11 mouse cellular contexts compared by ENCODE assay signal in genomic region chr11:67596233-67596632, GRCm38 (mm10).
DNase-seq lines count a peak whose midpoint lies in the region; ATAC-seq lines count a peak whose summit lies in the region.
"Had no signal": no experiment of that assay in that cellular context is flagged by ENCODE, and none has a peak within 500 bp of the region (broad histone marks: within the 10 kb centered on the region; RNA-seq: fewer than 3 reads in every experiment).

No protein-coding gene starts in this region.

- peak; percentile 96 for DNase-seq in brain, adult 2 months (ENCODE audit: low read depth, low spot score)
- DNase-seq in cerebellum, postnatal 36 days, result peak; percentile 46 to 48
- DNase-seq in limb, embryonic 11.5 days (ENCODE audit: low spot score), result peak; percentile 34
- DNase-seq in adrenal gland, postnatal 10 days, result no peak
- DNase-seq in kidney, postnatal 14 days, result no peak
- no peak for DNase-seq in adrenal gland, adult 18-20 months (ENCODE audit: low spot score in 2 of 2)
- DNase-seq: heart, postnatal 36 days; lung, embryonic 14.5 days had no signal

- H3K4me2 ChIP-seq in hindbrain, embryonic 15.5 days, result no peak overlapping the region
- H3K4me2 ChIP-seq in limb, embryonic 11.5 days (ENCODE audit: low read depth, severe bottlenecking), result no peak overlapping the region
- H3K4me2 ChIP-seq in intestine, embryonic 16.5 days (ENCODE audit: low read depth, low read length), result no peak overlapping the region
- H3K4me2 ChIP-seq: lung, embryonic 14.5 days; stomach, embryonic 15.5 days had no signal

- H3K4me1 ChIP-seq in hindbrain, embryonic 15.5 days (replicated peaks), result peaks cover 20% of the 10 kb centered on the region
- H3K4me1 ChIP-seq in limb, embryonic 11.5 days (ENCODE audit: control insufficient read depth, insufficient read depth, low read length), result no peaks in the 10 kb centered on the region
- no peaks in the 10 kb centered on the region for H3K4me1 ChIP-seq in intestine, embryonic 16.5 days (ENCODE audit: control insufficient read depth, insufficient read depth, low read length)

- H3K36me3 ChIP-seq in hindbrain, embryonic 15.5 days, result no peaks in the 10 kb centered on the region
- no peaks in the 10 kb centered on the region for H3K36me3 ChIP-seq in limb, embryonic 11.5 days (ENCODE audit: control insufficient read depth, insufficient read depth, low read length)
- H3K36me3 ChIP-seq in intestine, embryonic 16.5 days (ENCODE audit: control insufficient read depth, insufficient read depth, low read length), result no peaks in the 10 kb centered on the region
- H3K36me3 ChIP-seq: stomach, embryonic 15.5 days had no signal

- 40% methylated on average over 6 of the region's 6 CpGs for WGBS in hindbrain, embryonic 15.5 days
- WGBS in limb, embryonic 11.5 days, result 44% methylated on average over 6 of the region's 6 CpGs
- 56% methylated on average over 6 of the region's 6 CpGs for WGBS in intestine, embryonic 16.5 days

- peak; percentile 80 for ATAC-seq in hindbrain, embryonic 15.5 days (ENCODE audit: low FRiP score, low read depth)
- no peak for ATAC-seq in limb, embryonic 11.5 days (ENCODE audit: insufficient number of reproducible peaks, low FRiP score, low TSS enrichment, low read depth)
- ATAC-seq in intestine, embryonic 16.5 days, result no peak

- no peak overlapping the region; the same call in 1 of the 2 replicates for H3K27ac ChIP-seq in hindbrain, embryonic 15.5 days (replicated peaks)
- no peak overlapping the region for H3K27ac ChIP-seq in limb, embryonic 11.5 days (replicated peaks; ENCODE audit: low read depth, low read length)
- H3K27ac ChIP-seq in intestine, embryonic 16.5 days (ENCODE audit: low read length), result no peak overlapping the region
- H3K27ac ChIP-seq: stomach, embryonic 15.5 days had no signal

- 0 out of 2 replicates have a peak, but pooled peaks cover 2% of the 10 kb centered on the region for H3K27me3 ChIP-seq in hindbrain, embryonic 15.5 days
- H3K27me3 ChIP-seq in limb, embryonic 11.5 days (ENCODE audit: control insufficient read depth, insufficient read depth, low read length), result no peaks in the 10 kb centered on the region
- no peaks in the 10 kb centered on the region for H3K27me3 ChIP-seq in intestine, embryonic 16.5 days (replicated peaks; ENCODE audit: control insufficient read depth, insufficient read depth, low read length)
- H3K27me3 ChIP-seq: stomach, embryonic 15.5 days had no signal

- no peak overlapping the region for H3K4me3 ChIP-seq in hindbrain, embryonic 15.5 days
- no peak overlapping the region for H3K4me3 ChIP-seq in limb, embryonic 11.5 days (ENCODE audit: low read depth, low read length)
- no peak overlapping the region for H3K4me3 ChIP-seq in intestine, embryonic 16.5 days (ENCODE audit: low read length)
- H3K4me3 ChIP-seq: stomach, embryonic 15.5 days had no signal

- H3K9ac ChIP-seq in hindbrain, embryonic 15.5 days, result no peak overlapping the region
- no peak overlapping the region for H3K9ac ChIP-seq in limb, embryonic 11.5 days (ENCODE audit: low read length)
- no peak overlapping the region for H3K9ac ChIP-seq in intestine, embryonic 16.5 days (ENCODE audit: low read depth, low read length)
- H3K9ac ChIP-seq: lung, embryonic 14.5 days; stomach, embryonic 15.5 days had no signal

- no peaks in the 10 kb centered on the region for H3K9me3 ChIP-seq in hindbrain, embryonic 15.5 days
- H3K9me3 ChIP-seq in limb, embryonic 11.5 days (ENCODE audit: control insufficient read depth, low read length), result no peaks in the 10 kb centered on the region
- H3K9me3 ChIP-seq in intestine, embryonic 16.5 days (ENCODE audit: control insufficient read depth, low read length), result no peaks in the 10 kb centered on the region
- H3K9me3 ChIP-seq: stomach, embryonic 15.5 days had no signal

Comparison
In these comparisons a context has a peak if more than half of its experiments do, and no peak if none do; other contexts are left out.
1. DNase-seq: peak in brain, adult 2 months (single experiment), cerebellum, postnatal 36 days (2 of 2) and limb, embryonic 11.5 days (single experiment); none in adrenal gland, postnatal 10 days (single experiment), kidney, postnatal 14 days (single experiment) and adrenal gland, adult 18-20 months (0 of 2).